ENCODE assay signal across 34 mouse cellular contexts in genomic region chr3:153819438-153819837, GRCm38 (mm10). TPM values are rescaled to one million over a fixed set of nuclear protein-coding genes. Genes with fewer than 3 reads are reported as not detected.
DNase-seq lines count a peak whose midpoint lies in the region; ATAC-seq and TF ChIP-seq lines count a peak whose summit lies in the region.
"Had no signal": no experiment of that assay in that cellular context is flagged by ENCODE, and none has a peak within 500 bp of the region (broad histone marks: within the 10 kb centered on the region; RNA-seq: fewer than 3 reads in every experiment).

No protein-coding gene starts in this region.

- H3K4me1 ChIP-seq in forebrain, postnatal 0 days (ENCODE audit: insufficient read depth), result no peaks in the 10 kb centered on the region
- H3K4me1 ChIP-seq in forebrain, embryonic 15.5 days, result peaks cover 7% of the 10 kb centered on the region; the same call in 1 of the 2 replicates
- peaks cover 10% of the 10 kb centered on the region; the same call in 1 of the 2 replicates for H3K4me1 ChIP-seq in midbrain, embryonic 12.5 days
- peaks cover 3% of the 10 kb centered on the region; the same call in 1 of the 2 replicates for H3K4me1 ChIP-seq in midbrain, embryonic 16.5 days (ENCODE audit: control insufficient read depth, insufficient read depth, low read length)
- H3K4me1 ChIP-seq in midbrain, embryonic 14.5 days (ENCODE audit: control insufficient read depth, insufficient read depth, low read length), result no peaks in the 10 kb centered on the region
- H3K4me1 ChIP-seq: heart, embryonic 12.5 days had no signal

- DNase-seq in forebrain, postnatal 0 days, result no peak
- peak; percentile 30 for DNase-seq in embryo, embryonic 10.5 days (ENCODE audit: low spot score)
- DNase-seq in midbrain, embryonic 14.5 days, result peak; percentile 48
- no peak for DNase-seq in ovary, postnatal 36 days (ENCODE audit: low spot score)
- DNase-seq: adrenal gland, adult 2 months; B cell, adult 2 months; cerebellum, adult 8-10 months; cerebellum, postnatal 36 days; gastrocnemius, postnatal 25 days; heart, adult 18-20 months; heart, postnatal 14 days; kidney, postnatal 25 days; lung, postnatal 36 days; right cerebral cortex, postnatal 14 days; thymus, adult 2 months; thymus, postnatal 4 days had no signal

- no peak for TF ChIP-seq CTCF in forebrain, postnatal 0 days (IDR thresholded peaks at IDR 0.05; ENCODE audit: low read depth)

- H3K27me3 ChIP-seq in forebrain, postnatal 0 days (ENCODE audit: insufficient read depth, low read length), result no peaks in the 10 kb centered on the region
- H3K27me3 ChIP-seq in forebrain, embryonic 15.5 days, result no peaks in the 10 kb centered on the region
- no peaks in the 10 kb centered on the region for H3K27me3 ChIP-seq in midbrain, embryonic 12.5 days
- no peaks in the 10 kb centered on the region for H3K27me3 ChIP-seq in midbrain, embryonic 16.5 days (ENCODE audit: control insufficient read depth, insufficient read depth, low read depth, low read length)
- H3K27me3 ChIP-seq in midbrain, embryonic 14.5 days (ENCODE audit: control insufficient read depth, insufficient read depth, low read length), result no peaks in the 10 kb centered on the region
- H3K27me3 ChIP-seq: CH12.LX; heart, embryonic 12.5 days; liver, embryonic 15.5 days; lung, embryonic 15.5 days; Patski had no signal

- no peaks in the 10 kb centered on the region for H3K36me3 ChIP-seq in forebrain, postnatal 0 days (ENCODE audit: insufficient read depth)
- no peaks in the 10 kb centered on the region for H3K36me3 ChIP-seq in forebrain, embryonic 15.5 days
- H3K36me3 ChIP-seq in midbrain, embryonic 12.5 days, result no peaks in the 10 kb centered on the region
- no peaks in the 10 kb centered on the region for H3K36me3 ChIP-seq in midbrain, embryonic 16.5 days (ENCODE audit: control insufficient read depth, insufficient read depth, low read length)
- H3K36me3 ChIP-seq in midbrain, embryonic 14.5 days (ENCODE audit: control insufficient read depth, insufficient read depth, low read length), result no peaks in the 10 kb centered on the region
- H3K36me3 ChIP-seq: G1E; heart, embryonic 12.5 days; liver, embryonic 15.5 days; lung, embryonic 15.5 days had no signal

- H3K9me3 ChIP-seq in forebrain, postnatal 0 days (ENCODE audit: low read length), result no peaks in the 10 kb centered on the region
- H3K9me3 ChIP-seq in forebrain, embryonic 15.5 days, result no peaks in the 10 kb centered on the region
- peaks cover 4% of the 10 kb centered on the region; the same call in 1 of the 2 replicates for H3K9me3 ChIP-seq in midbrain, embryonic 12.5 days
- no peaks in the 10 kb centered on the region for H3K9me3 ChIP-seq in midbrain, embryonic 16.5 days (replicated peaks; ENCODE audit: control insufficient read depth, low read length, poor library complexity, severe bottlenecking)
- H3K9me3 ChIP-seq in midbrain, embryonic 14.5 days (ENCODE audit: control insufficient read depth, low read length), result no peaks in the 10 kb centered on the region
- H3K9me3 ChIP-seq: G1E; liver, embryonic 15.5 days; lung, embryonic 15.5 days had no signal

- H3K4me3 ChIP-seq in forebrain, postnatal 0 days (ENCODE audit: low read depth, low read length), result no peak overlapping the region
- H3K4me3 ChIP-seq in forebrain, embryonic 15.5 days, result no peak overlapping the region
- H3K4me3 ChIP-seq in midbrain, embryonic 12.5 days, result no peak overlapping the region
- no peak overlapping the region for H3K4me3 ChIP-seq in midbrain, embryonic 16.5 days (ENCODE audit: low read depth, low read length)
- no peak overlapping the region for H3K4me3 ChIP-seq in midbrain, embryonic 14.5 days (replicated peaks; ENCODE audit: low read depth, low read length)
- H3K4me3 ChIP-seq: heart, embryonic 12.5 days; liver, embryonic 15.5 days; lung, embryonic 15.5 days; megakaryocyte, embryonic 14.5 days; myocyte had no signal

- H3K4me2 ChIP-seq in forebrain, postnatal 0 days (ENCODE audit: low read depth), result no peak overlapping the region
- H3K4me2 ChIP-seq in forebrain, embryonic 15.5 days (replicated peaks), result no peak overlapping the region
- no peak overlapping the region for H3K4me2 ChIP-seq in midbrain, embryonic 12.5 days (replicated peaks)
- no peak overlapping the region for H3K4me2 ChIP-seq in midbrain, embryonic 16.5 days (ENCODE audit: low read length)
- no peak overlapping the region for H3K4me2 ChIP-seq in midbrain, embryonic 14.5 days (ENCODE audit: low read length)
- H3K4me2 ChIP-seq: heart, embryonic 12.5 days; liver, embryonic 15.5 days; lung, embryonic 15.5 days had no signal

- WGBS in forebrain, postnatal 0 days, result 57% methylated on average over 9 of the region's 9 CpGs
- 62% methylated on average over 9 of the region's 9 CpGs for WGBS in forebrain, embryonic 15.5 days
- WGBS in midbrain, embryonic 12.5 days, result 70% methylated on average over 9 of the region's 9 CpGs
- WGBS in midbrain, embryonic 16.5 days, result 59% methylated on average over 9 of the region's 9 CpGs
- WGBS in midbrain, embryonic 14.5 days, result 58% methylated on average over 9 of the region's 9 CpGs

- no peak overlapping the region for H3K27ac ChIP-seq in forebrain, postnatal 0 days (ENCODE audit: low read depth, low read length)
- no peak overlapping the region for H3K27ac ChIP-seq in forebrain, embryonic 15.5 days (replicated peaks)
- H3K27ac ChIP-seq in midbrain, embryonic 12.5 days (replicated peaks), result no peak overlapping the region
- H3K27ac ChIP-seq in midbrain, embryonic 16.5 days (ENCODE audit: low read length), result no peak overlapping the region
- H3K27ac ChIP-seq in midbrain, embryonic 14.5 days (replicated peaks; ENCODE audit: low read depth, low read length), result no peak overlapping the region
- H3K27ac ChIP-seq: liver, embryonic 15.5 days; lung, embryonic 15.5 days; stomach, postnatal 0 days had no signal

- ATAC-seq in forebrain, postnatal 0 days, result peak; percentile 61
- ATAC-seq in forebrain, embryonic 15.5 days (replicated peaks), result no peak
- ATAC-seq in midbrain, embryonic 12.5 days (ENCODE audit: low FRiP score, low read depth), result peak; percentile 47; the same call in 1 of the 2 replicates
- ATAC-seq in midbrain, embryonic 16.5 days, result no peak
- no peak for ATAC-seq in midbrain, embryonic 14.5 days (ENCODE audit: low FRiP score, low TSS enrichment)
- ATAC-seq: intestine, postnatal 0 days; Patski had no signal

- H3K9ac ChIP-seq in forebrain, postnatal 0 days, result no peak overlapping the region
- H3K9ac ChIP-seq in forebrain, embryonic 15.5 days (replicated peaks), result no peak overlapping the region
- H3K9ac ChIP-seq in midbrain, embryonic 12.5 days (replicated peaks), result no peak overlapping the region
- H3K9ac ChIP-seq in midbrain, embryonic 16.5 days (ENCODE audit: low read depth, low read length), result no peak overlapping the region
- H3K9ac ChIP-seq in midbrain, embryonic 14.5 days (replicated peaks; ENCODE audit: low read length), result no peak overlapping the region
- H3K9ac ChIP-seq: heart, embryonic 12.5 days; liver, embryonic 15.5 days; lung, embryonic 15.5 days had no signal

RNA-seq across cellular contexts. Expression of gene Asb17, which starts 24.6 kb away (rescaled TPM):
- total RNA-seq in forebrain, postnatal 0 days (2014; rRNA removed), result not detected in 2 replicates
- not detected in 2 replicates for polyA plus RNA-seq in forebrain, postnatal 0 days (2015; fragmentation: Nextera tagmentation; extraction: Ambion mirVana)
- polyA plus RNA-seq in forebrain, embryonic 15.5 days (2015; fragmentation: Nextera tagmentation; extraction: Ambion mirVana), result 0.10 TPM in 1 of 2 replicates, not detected in the other
- 0.06 TPM in 1 of 2 replicates, not detected in the other for polyA plus RNA-seq in midbrain, embryonic 12.5 days (2016; fragmentation: Nextera tagmentation; extraction: Ambion mirVana)
- polyA plus RNA-seq in midbrain, embryonic 16.5 days (2015; fragmentation: Nextera tagmentation; extraction: Ambion mirVana), result 0.09 TPM in 1 of 2 replicates, not detected in the other
- polyA plus RNA-seq in midbrain, embryonic 14.5 days (2014; fragmentation: Nextera tagmentation; extraction: Ambion mirVana), result not detected in 2 replicates
- total RNA-seq: adrenal gland, adult 2 months; adrenal gland, postnatal 4 days; gastrocnemius, postnatal 25 days; heart, adult 18-20 months; heart, postnatal 14 days; layer of hippocampus, adult 8-10 months; left cerebral cortex, adult 18-20 months; left cerebral cortex, postnatal 36 days had no signal
- polyA plus RNA-seq: adrenal gland, adult 2 months; intestine, postnatal 0 days; kidney, embryonic 14.5 days; myocyte; thymus, adult 2 months had no signal

Comparison
In these comparisons a context has a peak if more than half of its experiments do, and no peak if none do; other contexts are left out.
1. ATAC-seq: peak in forebrain, postnatal 0 days (single experiment) and midbrain, embryonic 12.5 days (single experiment); none in forebrain, embryonic 15.5 days (single experiment), midbrain, embryonic 16.5 days (single experiment) and midbrain, embryonic 14.5 days (single experiment).
2. DNase-seq: peak in embryo, embryonic 10.5 days (single experiment) and midbrain, embryonic 14.5 days (single experiment); none in forebrain, postnatal 0 days (single experiment) and ovary, postnatal 36 days (single experiment).